Mouse (Mus musculus) midbrain, embryonic 14.5 days (tissue): Measurements from ENCODE around the gene Cabp4. TPM values are rescaled to one million over a fixed set of nuclear protein-coding genes. Genes with fewer than 3 reads are reported as not detected.
A peak's percentile ranks its signal among the peaks of the same experiment; 100 is the strongest.

Source experiments
- ATAC-seq: fragments of 200-750 bp; cut with Nextera tagmentation; 2 replicates; pipeline ENCODE4 v1.8.0; 2017; ENCODE audit warnings: moderate number of reproducible peaks, moderate library complexity; ENCODE audit not compliant: low FRiP score, low TSS enrichment
- DNase-seq: peaks from one replicate; pipeline ENCODE4 v3.0.0-alpha.2; 2015
- H3K27ac ChIP-seq: fragments of 300-500 bp; sonication (generic); replicated peaks from 2 replicates; pipeline ENCODE4 v1.5.1; 2014; ENCODE audit warnings: mild to moderate bottlenecking, low read depth, low read length, moderate library complexity
- H3K27me3 ChIP-seq: fragments of 300-500 bp; sonication (generic); 2 replicates; pipeline ENCODE4 v1.6.1; 2014; ENCODE audit warnings: low read length, control low read depth, mixed read lengths; ENCODE audit not compliant: control insufficient read depth, insufficient read depth
- H3K36me3 ChIP-seq: fragments of 300-500 bp; sonication (generic); 2 replicates; pipeline ENCODE4 v1.6.1; 2014; ENCODE audit warnings: low read length, control low read depth; ENCODE audit not compliant: control insufficient read depth, insufficient read depth
- H3K4me1 ChIP-seq: fragments of 300-500 bp; sonication (generic); 2 replicates; pipeline ENCODE4 v1.6.1; 2014; ENCODE audit warnings: mild to moderate bottlenecking, antibody characterized with exemption, low read length, control low read depth; ENCODE audit not compliant: control insufficient read depth, insufficient read depth
- H3K4me2 ChIP-seq: fragments of 300-500 bp; sonication (generic); 2 replicates; pipeline ENCODE4 v1.6.1; 2014; ENCODE audit warnings: mild to moderate bottlenecking, low read length, moderate library complexity
- H3K4me3 ChIP-seq: fragments of 300-500 bp; sonication (generic); replicated peaks from 2 replicates; pipeline ENCODE4 v1.5.1; 2014; ENCODE audit warnings: low read depth, low read length
- H3K9ac ChIP-seq: fragments of 300-500 bp; sonication (generic); replicated peaks from 2 replicates; pipeline ENCODE4 v1.6.1; 2014; ENCODE audit warnings: mild to moderate bottlenecking, low read length, moderate library complexity
- H3K9me3 ChIP-seq: fragments of 300-500 bp; sonication (generic); 2 replicates; pipeline ENCODE4 v1.6.1; 2016; ENCODE audit warnings: low read length, control low read depth, mixed read lengths; ENCODE audit not compliant: control insufficient read depth
- WGBS: fragments of 180-500 bp; shearing (Covaris S2); extraction: QIAGEN DNeasy Blood & Tissue Kit; methylation state at CpG from one replicate; pipeline ENCODE4 v1.1.7; 2014; 5-methylcytosine and 5-hydroxymethylcytosine counted together
- polyA plus RNA-seq: library from polyadenylated mRNA; unstranded; fragments of >200 nt; fragmentation: Nextera tagmentation; extraction: Ambion mirVana; gene quantifications from 2 replicates; pipeline ENCODE4 v1.2.1, GENCODE M21; 2014

The Cabp4 gene
- polyA plus RNA-seq, 1 experiment from 2014 or later: 0.14 TPM

DNA sequence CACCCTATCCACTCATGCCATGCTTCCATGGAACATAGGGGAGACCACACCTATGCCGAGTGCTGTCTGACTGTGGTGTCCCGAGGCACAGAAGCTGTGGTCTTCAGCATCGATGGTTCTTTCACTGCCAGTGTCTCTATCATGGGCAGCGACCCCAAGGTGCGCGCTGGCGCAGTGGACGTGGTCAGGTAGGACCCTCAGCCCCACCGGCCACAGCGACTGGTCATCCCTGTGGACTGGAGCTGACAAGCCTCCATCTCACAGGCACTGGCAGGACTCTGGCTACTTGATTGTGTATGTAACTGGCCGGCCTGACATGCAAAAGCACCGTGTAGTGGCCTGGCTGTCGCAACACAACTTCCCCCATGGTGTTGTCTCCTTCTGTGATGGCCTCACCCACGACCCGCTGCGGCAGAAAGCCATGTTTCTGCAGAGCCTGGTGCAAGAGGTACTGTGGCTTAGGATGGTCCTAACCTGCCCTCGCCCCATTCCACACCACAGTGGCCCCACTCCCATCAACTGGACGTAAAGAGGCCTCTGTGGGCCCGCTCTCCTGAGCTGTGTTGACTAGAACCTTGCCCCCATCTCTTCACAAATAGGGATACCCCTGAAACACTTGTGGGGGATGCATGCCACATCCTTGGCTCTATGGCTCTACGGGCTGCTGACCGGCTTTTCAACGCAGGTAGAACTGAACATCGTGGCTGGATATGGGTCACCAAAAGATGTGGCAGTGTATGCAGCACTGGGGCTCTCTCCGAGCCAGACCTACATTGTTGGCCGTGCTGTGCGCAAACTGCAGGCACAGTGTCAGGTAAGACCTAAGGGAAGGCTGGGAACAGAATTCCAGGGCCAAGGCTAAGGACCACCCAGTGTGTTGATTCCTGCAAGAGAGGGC lies 31.5 kb downstream of the Cabp4 start:
- no peaks in the 10 kb centered on the region for H3K27me3 ChIP-seq
- no peaks in the 10 kb centered on the region for H3K9me3 ChIP-seq
- no peak for ATAC-seq
- no peak overlapping the region for H3K27ac ChIP-seq
- H3K36me3 ChIP-seq: peaks cover 85% of the 10 kb centered on the region
- H3K4me1 ChIP-seq: no peaks in the 10 kb centered on the region
- H3K9ac ChIP-seq: no peak overlapping the region
- no peak for DNase-seq
- H3K4me2 ChIP-seq: no peak overlapping the region
- H3K4me3 ChIP-seq: no peak overlapping the region
- WGBS: 93% methylated on average over 26 of the region's 26 CpGs

DNA sequence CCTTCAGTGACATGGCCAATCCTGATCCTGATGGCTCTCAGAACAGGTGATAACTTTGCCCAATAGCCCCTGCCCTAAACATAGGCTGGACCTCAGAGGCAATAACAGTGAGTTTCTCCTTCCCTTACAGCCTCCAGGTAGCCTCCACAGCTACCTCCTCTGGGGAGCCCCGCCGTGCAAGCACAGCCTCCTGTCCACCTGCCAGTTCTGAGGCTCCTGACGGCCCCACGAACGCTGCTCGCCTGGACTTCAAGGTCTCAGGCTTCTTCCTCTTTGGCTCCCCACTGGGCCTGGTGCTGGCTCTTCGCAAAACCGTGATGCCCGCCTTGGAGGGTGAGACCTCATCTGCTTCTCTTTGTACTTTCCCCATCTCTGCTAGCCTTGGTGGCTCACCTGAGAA lies 35.3 kb downstream of the Cabp4 start:
- peaks cover 76% of the 10 kb centered on the region for H3K36me3 ChIP-seq
- 89% methylated on average over 9 of the region's 9 CpGs for WGBS

DNA sequence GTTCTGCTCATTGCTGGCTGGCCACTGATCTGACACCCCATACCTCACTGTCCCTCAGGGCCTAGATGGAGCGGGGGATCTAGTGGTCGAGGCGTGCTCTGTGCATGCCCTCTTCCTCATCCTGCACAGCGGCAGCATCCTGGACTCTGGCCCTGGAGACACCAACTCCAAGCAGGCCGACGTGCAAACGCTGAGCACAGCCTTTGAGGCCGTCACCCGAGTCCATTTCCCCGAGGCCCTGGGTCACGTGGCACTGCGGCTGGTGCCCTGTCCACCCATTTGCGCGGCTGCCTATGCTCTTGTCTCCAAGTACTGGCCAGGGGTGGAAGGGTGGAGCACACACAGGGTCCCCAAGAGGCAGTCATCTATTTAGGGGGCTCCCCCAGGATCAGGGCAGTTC lies 37.2 kb downstream of the Cabp4 start:
- peaks cover 7% of the 10 kb centered on the region for H3K4me1 ChIP-seq
- no peak for DNase-seq
- WGBS: 95% methylated on average over 14 of the region's 14 CpGs
- H3K27ac ChIP-seq: no peak overlapping the region
- H3K27me3 ChIP-seq: no peaks in the 10 kb centered on the region
- no peak for ATAC-seq
- no peak overlapping the region for H3K4me2 ChIP-seq
- H3K36me3 ChIP-seq: peaks cover 68% of the 10 kb centered on the region
- H3K9ac ChIP-seq: no peak overlapping the region
- H3K9me3 ChIP-seq: no peaks in the 10 kb centered on the region
- no peak overlapping the region for H3K4me3 ChIP-seq

More for the DNA sequence above, 35.3 kb downstream of the Cabp4 start:
- H3K9me3 ChIP-seq: no peaks in the 10 kb centered on the region
- ATAC-seq: no peak
- H3K27ac ChIP-seq: no peak overlapping the region
- H3K4me3 ChIP-seq: no peak overlapping the region
- H3K9ac ChIP-seq: no peak overlapping the region
- H3K27me3 ChIP-seq: no peaks in the 10 kb centered on the region
- no peak for DNase-seq
- H3K4me2 ChIP-seq: no peak overlapping the region
- H3K4me1 ChIP-seq: no peaks in the 10 kb centered on the region

DNA sequence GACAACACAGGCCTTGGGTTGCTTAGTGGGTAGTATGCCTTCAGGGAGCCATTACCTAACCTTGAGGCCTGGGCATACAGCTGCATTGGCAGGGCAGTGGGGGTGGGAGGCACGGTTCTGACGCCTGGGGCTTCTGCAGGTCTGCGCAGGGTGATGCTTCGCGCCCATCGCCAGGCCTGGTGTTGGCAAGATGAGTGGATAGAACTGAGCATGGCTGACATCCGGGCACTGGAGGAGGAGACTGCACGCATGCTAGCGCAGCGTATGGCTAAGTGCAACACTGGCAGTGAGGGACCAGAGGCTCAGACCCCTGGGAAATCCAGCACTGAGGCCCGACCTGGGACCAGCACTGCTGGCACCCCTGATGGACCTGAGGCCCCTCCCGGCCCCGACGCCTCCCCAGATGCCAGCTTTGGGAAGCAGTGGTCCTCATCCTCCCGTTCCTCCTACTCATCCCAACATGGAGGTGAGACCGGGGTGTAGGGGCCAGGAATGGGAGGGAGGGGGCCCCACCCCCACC lies 39.1 kb downstream of the Cabp4 start:
- no peak overlapping the region for H3K9ac ChIP-seq
- no peaks in the 10 kb centered on the region for H3K27me3 ChIP-seq
- no peaks in the 10 kb centered on the region for H3K9me3 ChIP-seq
- no peak overlapping the region for H3K27ac ChIP-seq
- ATAC-seq (no peak), DNase-seq (no peak)
- H3K4me1 ChIP-seq: peaks cover 17% of the 10 kb centered on the region
- H3K4me3 ChIP-seq: no peak overlapping the region
- H3K36me3 ChIP-seq: peaks cover 50% of the 10 kb centered on the region
- WGBS: 94% methylated on average over 16 of the region's 16 CpGs
- no peak overlapping the region for H3K4me2 ChIP-seq

DNA sequence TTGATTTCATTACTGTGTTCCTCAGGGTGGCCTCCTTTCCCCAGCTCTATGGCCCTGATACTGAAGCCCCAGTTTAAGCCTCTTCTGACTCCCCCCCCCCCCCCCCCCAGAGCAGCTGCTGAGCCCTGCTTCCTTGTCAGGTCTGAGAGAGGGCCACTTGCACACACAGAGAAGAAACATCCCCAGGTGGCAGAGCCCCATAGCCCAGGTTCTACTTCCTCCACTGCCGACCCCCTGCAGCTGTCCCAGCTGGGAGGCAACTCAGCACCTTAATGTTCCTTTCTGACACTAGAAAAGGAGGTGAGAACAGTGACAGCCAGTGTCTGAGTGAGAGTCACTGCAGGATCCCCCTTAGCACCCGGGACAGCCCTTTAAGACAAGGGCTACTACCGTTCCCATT lies 40.0 kb downstream of the Cabp4 start:
- DNase-seq: no peak
- no peak overlapping the region for H3K27ac ChIP-seq
- 84% methylated on average over 3 of the region's 3 CpGs for WGBS
- no peak overlapping the region for H3K9ac ChIP-seq
- H3K9me3 ChIP-seq: no peaks in the 10 kb centered on the region
- H3K27me3 ChIP-seq: no peaks in the 10 kb centered on the region
- H3K4me1 ChIP-seq: peaks cover 26% of the 10 kb centered on the region
- no peak overlapping the region for H3K4me2 ChIP-seq
- ATAC-seq: no peak
- H3K36me3 ChIP-seq: peaks cover 42% of the 10 kb centered on the region
- H3K4me3 ChIP-seq: no peak overlapping the region

DNA sequence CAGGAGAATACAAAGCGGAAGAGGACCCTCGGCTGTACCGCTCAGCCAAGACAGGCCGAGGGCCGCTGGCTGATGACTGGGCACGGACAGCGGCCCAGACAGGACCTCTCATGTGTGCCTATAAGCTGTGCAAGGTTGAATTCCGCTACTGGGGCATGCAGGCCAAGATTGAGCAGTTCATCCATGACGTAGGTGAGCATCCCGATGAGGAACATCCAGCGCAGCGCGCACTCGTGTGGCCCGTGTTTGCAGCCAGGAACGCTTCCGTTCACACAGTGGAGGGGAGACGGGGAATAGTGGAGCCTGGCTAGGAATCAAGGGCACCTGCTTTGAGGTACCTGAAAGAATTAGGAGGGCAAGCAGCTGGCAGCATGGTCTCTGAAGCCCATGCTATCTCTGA lies 40.5 kb downstream of the Cabp4 start:
- H3K27ac ChIP-seq: no peak overlapping the region
- peaks cover 26% of the 10 kb centered on the region for H3K4me1 ChIP-seq
- WGBS: 94% methylated on average over 18 of the region's 18 CpGs
- H3K9me3 ChIP-seq: no peaks in the 10 kb centered on the region
- H3K9ac ChIP-seq: no peak overlapping the region
- no peak overlapping the region for H3K4me3 ChIP-seq
- DNase-seq (no peak), ATAC-seq (no peak)
- no peak overlapping the region for H3K4me2 ChIP-seq
- no peaks in the 10 kb centered on the region for H3K27me3 ChIP-seq
- peaks cover 38% of the 10 kb centered on the region for H3K36me3 ChIP-seq

DNA sequence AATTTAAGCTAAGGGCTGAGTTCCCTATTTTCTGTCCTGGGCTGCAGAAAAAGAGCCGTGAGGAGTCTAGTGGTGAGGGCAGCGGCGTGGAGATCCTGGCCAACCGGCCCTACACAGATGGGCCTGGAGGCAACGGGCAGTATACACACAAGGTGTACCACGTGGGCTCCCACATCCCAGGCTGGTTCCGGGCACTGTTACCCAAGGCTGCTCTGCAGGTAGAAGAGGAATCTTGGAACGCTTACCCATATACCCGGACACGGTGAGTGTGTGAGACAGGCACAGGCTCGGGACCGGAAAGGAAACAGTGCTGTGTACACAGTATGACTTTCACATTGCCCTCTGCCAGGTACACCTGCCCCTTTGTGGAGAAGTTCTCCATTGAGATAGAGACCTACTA lies 41.2 kb downstream of the Cabp4 start:
- Histone ChIP-seq H3K36me3 (peaks cover 33% of the 10 kb centered on the region), H3K9me3 (no peaks in the 10 kb centered on the region), H3K4me2 (no peak overlapping the region), H3K27ac (no peak overlapping the region), H3K9ac (no peak overlapping the region), H3K4me1 (peaks cover 30% of the 10 kb centered on the region), H3K27me3 (no peaks in the 10 kb centered on the region), H3K4me3 (no peak overlapping the region)
- ATAC-seq (no peak), DNase-seq (no peak)
- 94% methylated on average over 12 of the region's 12 CpGs for WGBS

DNA sequence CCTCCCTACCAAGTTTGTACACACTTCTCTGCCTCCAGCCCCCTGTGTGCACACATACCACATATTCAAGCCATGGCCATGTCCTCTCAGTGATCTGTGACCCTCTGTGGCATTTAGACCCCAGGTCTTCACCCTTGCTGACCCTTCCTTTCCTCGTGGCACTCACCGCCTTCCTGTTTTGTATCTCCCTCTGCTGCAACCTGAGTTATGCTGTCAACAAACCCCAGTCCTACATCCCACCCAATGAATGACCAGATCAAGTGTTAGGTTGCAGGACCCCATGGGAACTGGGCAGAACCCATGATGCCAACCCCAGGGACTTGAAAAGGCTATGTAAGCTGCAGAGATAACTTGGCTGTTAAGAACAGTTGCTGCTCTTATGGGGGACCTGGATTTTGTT lies 41.8 kb downstream of the Cabp4 start:
- Histone ChIP-seq H3K36me3 (peaks cover 31% of the 10 kb centered on the region), H3K4me1 (peaks cover 34% of the 10 kb centered on the region), H3K4me3 (peak overlapping the region; percentile 54), H3K27ac (no peak overlapping the region), H3K4me2 (peak overlapping the region; percentile 86), H3K9ac (no peak overlapping the region), H3K27me3 (no peaks in the 10 kb centered on the region), H3K9me3 (no peaks in the 10 kb centered on the region)
- no peak for ATAC-seq
- no peak for DNase-seq
- WGBS: 95% methylated on average over 2 of the region's 2 CpGs

DNA sequence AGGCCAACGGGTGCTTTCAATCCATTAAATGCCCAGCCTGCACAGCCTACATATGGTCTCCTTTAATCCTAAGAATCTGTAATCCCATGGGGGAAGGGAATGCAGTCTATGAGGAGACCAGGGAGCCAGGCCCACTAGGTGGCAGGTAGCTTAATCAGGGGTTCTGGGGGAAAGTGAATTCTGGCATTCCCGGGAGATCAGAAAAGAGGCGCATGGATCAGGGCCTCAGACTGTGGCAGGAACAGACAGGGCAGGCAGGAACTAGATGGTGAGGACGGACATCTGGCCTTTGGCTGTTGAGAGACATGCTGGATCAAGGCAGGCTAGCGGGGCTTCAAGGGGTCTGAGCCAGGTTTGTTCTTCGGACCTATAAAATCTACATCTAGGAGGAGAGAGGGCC lies 42.4 kb downstream of the Cabp4 start:
- peak overlapping the region; percentile 86 for H3K4me2 ChIP-seq
- H3K9me3 ChIP-seq: no peaks in the 10 kb centered on the region
- peak overlapping the region; percentile 54 for H3K4me3 ChIP-seq
- peak overlapping the region; percentile 71 for H3K9ac ChIP-seq
- no peaks in the 10 kb centered on the region for H3K27me3 ChIP-seq
- H3K36me3 ChIP-seq: peaks cover 28% of the 10 kb centered on the region
- no peak for ATAC-seq
- DNase-seq: peak; percentile 65
- WGBS: 52% methylated on average over 6 of the region's 6 CpGs
- 0 out of 2 replicates have a peak overlapping the region, but pooled peaks have one; percentile 16 for H3K27ac ChIP-seq
- peaks cover 34% of the 10 kb centered on the region for H3K4me1 ChIP-seq
